Mouse (Mus musculus): ENCODE measurements around the gene Lrrc42. TPM values are rescaled to one million over a fixed set of nuclear protein-coding genes. Genes with fewer than 3 reads are reported as not detected.

Lrrc42 gene
- total RNA-seq, 2 experiments from 2014 or later, result 10.7 to 13.3 TPM

GRCm38 (mm10) chr4:107208880-107209279 lies 44.5 kb downstream of the Lrrc42 start, which contains the start of gene Ldlrad1:
Ldlrad1 (plus strand) TSS chr4:107209180.
- no peak for DNase-seq (ENCODE audit: low spot score)
- intact Hi-C loops (cut with DNase I), result no loop called here

GRCm38 (mm10) chr4:107207016-107207415 lies 46.3 kb downstream of the Lrrc42 start:
- intact Hi-C loops (cut with DNase I), result no loop called here
- no peak for DNase-seq (ENCODE audit: low spot score)

- intact Hi-C loops (cut with DNase I), result no loop called here
- DNase-seq (ENCODE audit: low spot score), result no peak
Measured at GRCm38 (mm10) chr4:107203001-107203400, 50.3 kb downstream of the Lrrc42 start.

GRCm38 (mm10) chr4:107201779-107202178 lies 51.6 kb downstream of the Lrrc42 start:
- intact Hi-C loops (cut with DNase I), result no loop called here
- DNase-seq (ENCODE audit: low spot score), result no peak

- DNase-seq (ENCODE audit: low spot score), result no peak
- intact Hi-C loops (cut with DNase I), result no loop called here
Measured at GRCm38 (mm10) chr4:107198072-107198471, 55.3 kb downstream of the Lrrc42 start.

GRCm38 (mm10) chr4:107196454-107196853 lies 56.9 kb downstream of the Lrrc42 start:
- intact Hi-C loops (cut with DNase I), result no loop called here

GRCm38 (mm10) chr4:107193841-107194240 lies 59.5 kb downstream of the Lrrc42 start:
- no peak for DNase-seq (ENCODE audit: low spot score)
- intact Hi-C loops (cut with DNase I), result loop anchor here (5.0 kb wide), 1 partner anchor 153 kb away; no protein-coding TSS in a partner anchor

More at GRCm38 (mm10) chr4:107196454-107196853, 56.9 kb downstream of the Lrrc42 start:
- DNase-seq (ENCODE audit: low spot score), result no peak

- DNase-seq (ENCODE audit: low spot score), result no peak
- intact Hi-C loops (cut with DNase I), result no loop called here
Measured at GRCm38 (mm10) chr4:107185703-107186102, 67.6 kb downstream of the Lrrc42 start.

Other genes with a start within 250 kb of the Lrrc42 start
- 100 to 1,000 TPM; 110 to 111 TPM for gene Mrpl37, start 186.7 kb downstream of the Lrrc42 start, total RNA-seq (2021)
- gene Cyb5rl, start 186.5 kb downstream of the Lrrc42 start, total RNA-seq (2021), result 10 to 100 TPM; 14.2 to 17.8 TPM
- gene Cdcp2, start 156.6 kb downstream of the Lrrc42 start, total RNA-seq (2021), result not detected
- 100 to 1,000 TPM; 114 to 137 TPM for gene Tmem59, start 75.1 kb downstream of the Lrrc42 start, total RNA-seq (2021)
- gene Tceanc2, start 74.4 kb downstream of the Lrrc42 start, total RNA-seq (2021), result 10 to 100 TPM; 10.7 to 14.2 TPM
- gene Ldlrad1, start 44.4 kb downstream of the Lrrc42 start, total RNA-seq (2021), result not detected
- 10 to 100 TPM; 10.5 to 13.0 TPM for gene Hspb11, start 61 bp upstream of the Lrrc42 start, total RNA-seq (2021)
- gene Dio1, start 53.6 kb upstream of the Lrrc42 start, total RNA-seq (2021), result not detected
- gene Yipf1, start 60.8 kb upstream of the Lrrc42 start, total RNA-seq (2021), result 10 to 100 TPM; 20.7 to 22.3 TPM
- 10 to 100 TPM; 12.3 to 12.4 TPM for gene Ndc1, start 114.3 kb upstream of the Lrrc42 start, total RNA-seq (2021)
- under 1 TPM; 0.28 to 0.42 TPM for gene Glis1, start 181.1 kb upstream of the Lrrc42 start, total RNA-seq (2021)